Mouse (Mus musculus) hindbrain, embryonic 10.5 days (tissue): ENCODE data around the gene Lims1. TPM values are rescaled to one million over a fixed set of nuclear protein-coding genes. Genes with fewer than 3 reads are reported as not detected.

Source experiments
- DNase-seq: peaks from one replicate; pipeline ENCODE4 v3.0.0-alpha.2; 2017; ENCODE audit warnings: low spot score
- H3K27ac ChIP-seq: fragments of 300-500 bp; sonication (generic); 2 replicates; pipeline ENCODE4 v1.5.1; 2016; ENCODE audit warnings: mild to moderate bottlenecking, moderate library complexity
- H3K27me3 ChIP-seq: fragments of 300-500 bp; sonication (generic); 2 replicates; pipeline ENCODE4 v1.6.1; 2016; ENCODE audit warnings: mild to moderate bottlenecking; ENCODE audit not compliant: poor library complexity, insufficient read depth, severe bottlenecking
- H3K36me3 ChIP-seq: fragments of 300-500 bp; sonication (generic); 2 replicates; pipeline ENCODE4 v1.6.1; 2016; ENCODE audit warnings: mild to moderate bottlenecking, moderate library complexity
- H3K4me1 ChIP-seq: fragments of 300-500 bp; sonication (generic); replicated peaks from 2 replicates; pipeline ENCODE4 v1.6.1; 2016; ENCODE audit warnings: mild to moderate bottlenecking
- H3K4me3 ChIP-seq: fragments of 300-500 bp; sonication (generic); 2 replicates; pipeline ENCODE4 v1.5.1; 2016; ENCODE audit warnings: mild to moderate bottlenecking, moderate library complexity
- H3K9me3 ChIP-seq: fragments of 300-500 bp; sonication (generic); 2 replicates; pipeline ENCODE4 v1.6.1; 2016; ENCODE audit warnings: mild to moderate bottlenecking, moderate library complexity
- WGBS: fragments of 180-500 bp; shearing (Covaris S2); methylation state at CpG from one replicate; pipeline ENCODE4 v1.1.7; 2016; 5-methylcytosine and 5-hydroxymethylcytosine counted together
- polyA plus RNA-seq: library from polyadenylated mRNA; unstranded; fragments of >200 nt; fragmentation: Nextera tagmentation; extraction: Ambion mirVana; gene quantifications from 2 replicates; pipeline ENCODE4 v1.2.1, GENCODE M21; 2016

Gene Lims1
- polyA plus RNA-seq, 1 experiment from 2014 or later, result 89.4 TPM

GRCm38 (mm10) chr10:58394170-58394569, 70.9 kb downstream of the Lims1 start:
- Histone ChIP-seq H3K27me3 (no peaks in the 10 kb centered on the region), H3K9me3 (no peaks in the 10 kb centered on the region), H3K4me1 (peaks cover 6% of the 10 kb centered on the region; the same call in 1 of the 2 replicates), H3K36me3 (peaks cover 6% of the 10 kb centered on the region; the same call in 1 of the 2 replicates), H3K27ac (0 out of 2 replicates have a peak overlapping the region, but pooled peaks have one; percentile 24), H3K4me3 (no peak overlapping the region)
- no peak for DNase-seq
- 76% methylated on average over 10 of the region's 10 CpGs for WGBS

GRCm38 (mm10) chr10:58395315-58395714, 72.0 kb downstream of the Lims1 start:
- no peak for DNase-seq

GRCm38 (mm10) chr10:58395723-58396122, 72.5 kb downstream of the Lims1 start:
- no peak overlapping the region for H3K4me3 ChIP-seq
- 94% methylated on average over 2 of the region's 2 CpGs for WGBS
- H3K4me1 ChIP-seq, result peaks cover 6% of the 10 kb centered on the region; the same call in 1 of the 2 replicates
- H3K36me3 ChIP-seq, result peaks cover 16% of the 10 kb centered on the region; the same call in 1 of the 2 replicates
- no peaks in the 10 kb centered on the region for H3K9me3 ChIP-seq
- no peaks in the 10 kb centered on the region for H3K27me3 ChIP-seq
- H3K27ac ChIP-seq, result no peak overlapping the region
- no peak for DNase-seq

More at GRCm38 (mm10) chr10:58395315-58395714, 72.0 kb downstream of the Lims1 start:
- Histone ChIP-seq H3K4me3 (no peak overlapping the region), H3K9me3 (no peaks in the 10 kb centered on the region), H3K27ac (no peak overlapping the region), H3K36me3 (peaks cover 16% of the 10 kb centered on the region; the same call in 1 of the 2 replicates), H3K4me1 (peaks cover 6% of the 10 kb centered on the region; the same call in 1 of the 2 replicates), H3K27me3 (no peaks in the 10 kb centered on the region)
- 95% methylated on average over 4 of the region's 4 CpGs for WGBS

DNA sequence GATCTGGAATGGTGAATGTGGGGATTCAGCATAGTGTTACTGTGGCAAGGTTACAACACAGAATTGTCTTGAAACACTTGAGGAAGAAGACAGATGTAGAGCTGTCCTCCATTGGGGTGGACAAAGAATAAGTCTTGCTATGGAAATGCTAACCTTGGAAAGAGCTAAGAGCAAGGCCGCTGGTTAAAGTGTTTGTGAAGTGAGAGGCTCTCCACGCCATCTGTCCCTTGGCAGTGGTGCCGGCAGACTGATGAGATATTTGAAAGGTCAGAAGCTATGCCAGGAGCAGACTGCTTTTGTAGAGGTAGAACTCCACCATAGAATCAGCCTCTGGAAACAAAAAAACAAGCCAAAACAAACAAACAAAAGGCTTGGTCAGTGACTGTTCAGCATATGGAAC, 73.3 kb downstream of the Lims1 start:
- Histone ChIP-seq H3K4me3 (no peak overlapping the region), H3K36me3 (peaks cover 24% of the 10 kb centered on the region), H3K9me3 (no peaks in the 10 kb centered on the region), H3K27me3 (no peaks in the 10 kb centered on the region), H3K27ac (no peak overlapping the region), H3K4me1 (peaks cover 6% of the 10 kb centered on the region; the same call in 1 of the 2 replicates)
- no peak for DNase-seq
- WGBS, result 85% methylated on average over 3 of the region's 3 CpGs

DNA sequence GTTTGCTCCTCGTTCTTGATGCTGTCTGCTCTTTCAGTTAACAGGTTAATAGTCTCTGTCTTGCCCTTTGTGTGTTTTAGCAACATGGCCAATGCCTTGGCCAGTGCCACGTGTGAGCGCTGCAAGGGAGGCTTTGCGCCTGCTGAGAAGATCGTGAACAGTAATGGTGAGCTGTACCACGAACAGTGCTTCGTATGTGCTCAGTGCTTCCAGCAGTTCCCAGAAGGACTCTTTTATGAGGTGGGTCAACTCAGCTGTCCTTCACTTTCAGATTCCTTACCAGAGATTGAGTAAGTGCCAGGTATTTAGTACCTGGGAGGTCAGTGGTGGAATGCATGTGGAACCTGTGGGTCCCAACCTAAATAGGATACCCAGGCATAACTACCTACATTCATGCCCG, 75.7 kb downstream of the Lims1 start:
- Histone ChIP-seq H3K36me3 (peaks cover 41% of the 10 kb centered on the region), H3K27me3 (no peaks in the 10 kb centered on the region), H3K4me1 (peaks cover 5% of the 10 kb centered on the region; the same call in 1 of the 2 replicates), H3K4me3 (no peak overlapping the region), H3K27ac (no peak overlapping the region), H3K9me3 (no peaks in the 10 kb centered on the region)
- DNase-seq, result no peak
- 95% methylated on average over 8 of the region's 8 CpGs for WGBS

GRCm38 (mm10) chr10:58401838-58402237, 78.6 kb downstream of the Lims1 start:
- no peaks in the 10 kb centered on the region for H3K27me3 ChIP-seq
- 92% methylated on average over 3 of the region's 3 CpGs for whole genome bisulfite sequencing
- peaks cover 51% of the 10 kb centered on the region for H3K36me3 ChIP-seq
- H3K9me3 ChIP-seq, result no peaks in the 10 kb centered on the region
- no peaks in the 10 kb centered on the region for H3K4me1 ChIP-seq
- DNase-seq, result no peak
- no peak overlapping the region for H3K4me3 ChIP-seq
- H3K27ac ChIP-seq, result no peak overlapping the region

- Histone ChIP-seq H3K4me1 (no peaks in the 10 kb centered on the region), H3K36me3 (peaks cover 63% of the 10 kb centered on the region), H3K4me3 (no peak overlapping the region), H3K27me3 (no peaks in the 10 kb centered on the region), H3K9me3 (no peaks in the 10 kb centered on the region), H3K27ac (no peak overlapping the region)
- WGBS, result 89% methylated on average over 6 of the region's 6 CpGs
- DNase-seq, result no peak
Observed at GRCm38 (mm10) chr10:58404639-58405038, 81.4 kb downstream of the Lims1 start.

DNA sequence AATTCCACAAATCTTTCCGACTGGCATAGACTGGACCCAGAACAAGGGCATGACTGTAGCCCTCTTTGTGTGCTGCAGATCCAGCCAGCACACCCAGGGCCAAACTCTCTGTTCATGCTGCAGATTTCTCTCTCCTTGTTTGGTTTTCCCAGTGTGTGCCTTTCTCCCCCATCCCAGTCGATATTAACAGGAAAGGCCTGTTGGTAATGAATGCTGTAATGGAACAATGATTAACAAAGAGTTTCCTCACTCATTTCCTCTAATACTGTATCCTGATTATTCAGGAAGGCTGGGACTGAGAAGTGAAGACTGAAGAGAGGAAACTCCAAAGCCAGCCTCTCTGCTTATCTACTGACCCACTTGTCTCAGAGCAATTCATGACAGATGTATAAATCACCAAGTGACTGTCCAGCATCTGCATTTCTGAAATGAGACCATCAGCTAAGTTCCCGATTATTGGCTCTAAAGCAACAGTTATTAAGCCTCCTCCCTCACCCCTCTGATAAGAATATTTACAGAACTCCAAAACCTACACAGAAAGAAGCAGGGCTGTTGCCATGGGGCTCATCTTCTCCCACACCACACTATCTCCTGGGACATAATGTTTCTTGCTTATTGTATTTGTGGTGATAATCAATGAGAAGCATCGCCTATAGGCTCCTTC, 82.2 kb downstream of the Lims1 start:
- Histone ChIP-seq H3K36me3 (peaks cover 65% of the 10 kb centered on the region), H3K4me1 (no peaks in the 10 kb centered on the region), H3K9me3 (no peaks in the 10 kb centered on the region), H3K4me3 (no peak overlapping the region), H3K27ac (no peak overlapping the region), H3K27me3 (no peaks in the 10 kb centered on the region)
- WGBS, result 86% methylated on average over 4 of the region's 4 CpGs
- DNase-seq, result no peak

DNA sequence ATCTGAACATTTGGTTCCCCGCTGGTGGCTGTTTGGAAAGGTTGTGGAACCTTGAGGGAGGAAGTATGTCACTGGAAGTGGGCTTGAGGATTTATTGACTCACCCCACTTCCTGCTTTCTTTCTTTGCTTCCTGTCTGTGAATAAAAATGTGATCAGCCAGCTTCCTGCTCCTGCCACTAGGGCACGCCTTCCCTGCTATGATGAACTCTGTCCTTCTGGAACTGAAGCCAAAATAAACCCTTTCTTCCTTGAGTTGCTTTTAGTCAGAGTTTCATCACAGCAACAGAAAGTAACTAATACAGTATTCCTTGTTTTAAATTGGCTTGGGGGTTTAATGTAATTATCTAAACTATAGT, 82.7 kb downstream of the Lims1 start:
- DNase-seq, result no peak
- no peak overlapping the region for H3K4me3 ChIP-seq
- 88% methylated on average over 2 of the region's 2 CpGs for WGBS
- no peak overlapping the region for H3K27ac ChIP-seq
- H3K4me1 ChIP-seq, result no peaks in the 10 kb centered on the region
- H3K9me3 ChIP-seq, result no peaks in the 10 kb centered on the region
- no peaks in the 10 kb centered on the region for H3K27me3 ChIP-seq
- H3K36me3 ChIP-seq, result peaks cover 68% of the 10 kb centered on the region

DNA sequence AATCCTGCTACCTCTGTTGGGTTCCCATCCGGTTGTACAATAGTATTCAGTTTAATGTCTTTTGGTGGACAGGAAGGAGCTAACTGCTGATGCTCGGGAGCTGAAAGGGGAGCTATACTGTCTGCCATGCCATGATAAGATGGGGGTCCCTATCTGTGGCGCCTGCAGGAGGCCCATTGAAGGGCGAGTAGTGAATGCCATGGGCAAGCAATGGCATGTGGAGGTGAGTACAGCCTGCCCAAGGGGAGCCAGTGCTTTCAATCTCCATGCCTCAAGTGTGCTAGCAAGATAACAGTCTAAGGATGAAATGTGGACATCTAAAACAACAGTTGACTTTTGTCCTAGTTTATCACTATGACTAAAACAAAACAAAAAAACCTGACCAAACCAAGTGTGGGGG, 89.1 kb downstream of the Lims1 start:
- WGBS, result 89% methylated on average over 4 of the region's 4 CpGs
- H3K36me3 ChIP-seq, result peaks cover 95% of the 10 kb centered on the region
- no peaks in the 10 kb centered on the region for H3K9me3 ChIP-seq
- DNase-seq, result no peak
- H3K4me3 ChIP-seq, result no peak overlapping the region
- H3K27me3 ChIP-seq, result no peaks in the 10 kb centered on the region
- H3K27ac ChIP-seq, result no peak overlapping the region
- H3K4me1 ChIP-seq, result no peaks in the 10 kb centered on the region

DNA sequence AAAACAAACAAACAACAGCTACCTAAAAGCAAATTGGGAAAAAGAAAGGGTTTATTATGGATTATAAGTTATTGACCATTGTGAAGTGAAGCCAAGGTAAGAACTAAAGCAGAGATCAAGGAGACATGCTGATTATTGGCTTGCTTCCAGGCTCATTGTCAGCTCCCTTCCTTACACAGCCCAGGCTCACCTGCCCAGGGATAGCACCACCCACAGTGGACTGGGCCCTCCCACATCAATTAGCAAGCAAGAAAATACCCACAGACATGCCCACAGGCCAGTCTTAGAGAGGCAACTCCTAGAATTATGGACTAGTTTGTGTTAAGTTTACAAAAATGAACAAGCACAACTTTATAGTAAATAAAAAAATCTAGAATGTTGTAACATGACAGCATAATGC, 89.6 kb downstream of the Lims1 start:
- Histone ChIP-seq H3K9me3 (no peaks in the 10 kb centered on the region), H3K4me1 (no peaks in the 10 kb centered on the region), H3K4me3 (no peak overlapping the region), H3K27ac (no peak overlapping the region), H3K27me3 (no peaks in the 10 kb centered on the region), H3K36me3 (peaks cover 94% of the 10 kb centered on the region)
- DNase-seq, result no peak

DNA sequence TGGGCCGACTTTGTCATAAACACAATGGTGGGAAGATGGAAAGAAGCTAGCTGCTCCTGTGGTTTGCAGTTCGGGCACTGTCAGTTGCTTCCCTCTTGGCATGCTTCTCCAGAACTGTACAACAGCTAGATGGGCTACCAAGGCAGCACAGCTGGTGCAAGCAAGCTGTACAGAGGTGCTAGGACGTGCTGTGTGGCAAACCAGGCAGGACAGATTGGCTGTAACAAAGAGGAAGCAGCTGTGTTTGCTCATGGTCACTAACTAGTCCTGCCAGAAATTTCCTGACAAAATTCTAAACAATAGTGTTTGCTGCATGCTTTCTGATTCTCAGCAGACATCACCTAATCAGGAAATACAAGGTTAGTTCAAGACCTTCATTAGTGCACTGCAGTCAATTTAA, 93.4 kb downstream of the Lims1 start:
- no peak for DNase-seq
- Histone ChIP-seq H3K4me1 (no peaks in the 10 kb centered on the region), H3K4me3 (no peak overlapping the region), H3K9me3 (no peaks in the 10 kb centered on the region), H3K36me3 (peaks cover 73% of the 10 kb centered on the region), H3K27me3 (no peaks in the 10 kb centered on the region), H3K27ac (no peak overlapping the region)
- WGBS, result 92% methylated on average over 3 of the region's 3 CpGs

DNA sequence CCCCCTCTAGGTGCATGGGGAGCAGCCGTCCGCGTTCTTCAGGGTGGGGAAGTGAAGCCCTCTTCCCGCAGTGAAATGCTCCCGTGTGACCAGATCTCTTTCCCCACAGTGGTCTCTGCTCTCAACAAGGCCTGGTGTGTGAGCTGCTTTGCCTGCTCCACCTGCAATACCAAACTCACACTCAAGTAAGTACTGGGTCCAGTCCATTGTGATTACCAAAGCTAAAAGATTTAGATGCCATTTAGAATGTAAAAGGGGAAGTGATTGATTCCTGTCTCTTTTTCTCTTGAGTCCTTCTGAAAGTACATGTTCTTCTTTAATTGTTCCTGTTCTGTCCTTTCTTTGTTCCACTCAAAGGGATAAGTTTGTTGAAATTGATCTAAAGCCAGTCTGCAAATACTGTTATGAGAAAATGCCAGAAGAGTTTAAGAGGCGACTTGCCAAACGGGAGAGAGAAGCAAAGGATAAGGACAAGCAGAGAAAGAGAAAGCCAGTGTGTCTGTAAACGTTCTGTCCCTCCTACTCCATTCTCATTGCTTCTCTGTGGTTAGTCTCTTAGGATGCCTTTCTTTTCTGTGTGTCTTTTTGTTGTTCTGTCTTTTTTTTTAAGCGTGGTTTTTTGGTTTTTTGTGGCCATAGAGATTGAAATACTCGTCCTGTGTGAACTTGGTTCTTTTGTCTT, 95.2 kb downstream of the Lims1 start:
- peaks cover 71% of the 10 kb centered on the region for H3K36me3 ChIP-seq
- WGBS, result 90% methylated on average over 10 of the region's 10 CpGs
- no peaks in the 10 kb centered on the region for H3K27me3 ChIP-seq
- DNase-seq, result no peak
- no peak overlapping the region for H3K4me3 ChIP-seq
- H3K27ac ChIP-seq, result no peak overlapping the region
- H3K4me1 ChIP-seq, result no peaks in the 10 kb centered on the region
- no peaks in the 10 kb centered on the region for H3K9me3 ChIP-seq
